ENCODE assay signal across 12 mouse cellular contexts in the genomic region with DNA sequence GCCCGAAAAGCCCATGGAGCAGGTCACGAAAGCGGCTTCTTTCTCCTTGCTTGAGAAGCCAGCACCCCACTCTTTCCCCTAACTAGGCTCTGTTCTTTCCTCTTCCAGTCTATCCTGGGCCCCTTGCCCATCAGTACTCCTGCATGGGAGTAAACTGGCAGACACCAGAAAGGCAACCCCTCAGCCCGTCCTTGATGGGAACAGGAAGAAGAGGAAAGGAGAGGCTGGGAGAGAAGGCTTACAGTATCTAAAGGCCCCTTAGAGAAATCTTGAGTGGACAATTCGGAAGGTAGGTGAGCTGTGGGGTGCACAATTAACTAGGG. TPM values are rescaled to one million over a fixed set of nuclear protein-coding genes. Genes with fewer than 3 reads are reported as not detected.
DNase-seq lines count a peak whose midpoint lies in the region; ATAC-seq and TF ChIP-seq lines count a peak whose summit lies in the region.
"Had no signal": no experiment of that assay in that cellular context is flagged by ENCODE, and none has a peak within 500 bp of the region (broad histone marks: within the 10 kb centered on the region; RNA-seq: fewer than 3 reads in every experiment).

No protein-coding gene starts in this region.

- H3K27me3 ChIP-seq in heart, embryonic 14.5 days (ENCODE audit: control insufficient read depth, insufficient read depth, low read length), result peaks cover 76% of the 10 kb centered on the region
- peaks cover 99% of the 10 kb centered on the region for H3K27me3 ChIP-seq in midbrain, embryonic 10.5 days (ENCODE audit: low read depth, poor library complexity, severe bottlenecking)
- H3K27me3 ChIP-seq in midbrain, embryonic 14.5 days (ENCODE audit: control insufficient read depth, insufficient read depth, low read length), result peaks cover 55% of the 10 kb centered on the region
- peaks cover 23% of the 10 kb centered on the region for H3K27me3 ChIP-seq in forebrain, embryonic 16.5 days (replicated peaks; ENCODE audit: control insufficient read depth, insufficient read depth, low read length)
- peaks cover 62% of the 10 kb centered on the region for H3K27me3 ChIP-seq in stomach, embryonic 15.5 days (replicated peaks)
- H3K27me3 ChIP-seq in thymus, adult 2 months (ENCODE audit: control insufficient read depth, insufficient read depth, low read length), result peaks cover 30% of the 10 kb centered on the region

- DNase-seq in heart, postnatal 25 days (ENCODE audit: low spot score), result no peak
- DNase-seq in midbrain, embryonic 10.5 days (ENCODE audit: low spot score), result no peak
- no peak for DNase-seq in midbrain, embryonic 14.5 days
- DNase-seq in thymus, adult 2 months, result no peak
- DNase-seq in layer of hippocampus, postnatal 14 days (ENCODE audit: low spot score in 2 of 2), result no peak
- DNase-seq: gastrocnemius, adult 2 months; thymus, adult 18-20 months had no signal

- peak overlapping the region; percentile 47; the same call in 1 of the 2 replicates for H3K4me2 ChIP-seq in heart, embryonic 14.5 days (ENCODE audit: low read length)
- H3K4me2 ChIP-seq in midbrain, embryonic 14.5 days (ENCODE audit: low read length), result no peak overlapping the region
- H3K4me2 ChIP-seq in forebrain, embryonic 16.5 days (ENCODE audit: low read length), result no peak overlapping the region
- H3K4me2 ChIP-seq in stomach, embryonic 15.5 days, result peak overlapping the region; percentile 52

- 24% methylated on average over 5 of the region's 5 CpGs for WGBS in heart, embryonic 14.5 days
- 19% methylated on average over 5 of the region's 5 CpGs for WGBS in midbrain, embryonic 10.5 days
- 35% methylated on average over 5 of the region's 5 CpGs for WGBS in midbrain, embryonic 14.5 days
- 41% methylated on average over 5 of the region's 5 CpGs for WGBS in forebrain, embryonic 16.5 days
- 25% methylated on average over 5 of the region's 5 CpGs for WGBS in stomach, embryonic 15.5 days
- WGBS in thymus, adult 2 months, result 31% methylated on average over 5 of the region's 5 CpGs

- H3K4me1 ChIP-seq in heart, embryonic 14.5 days (ENCODE audit: control insufficient read depth in 2 of 2, insufficient read depth in 2 of 2, low read length in 2 of 2), result peaks cover 2 to 33% of the 10 kb centered on the region in 2 experiments; a peak in 3 of 4 replicates
- peaks cover 78% of the 10 kb centered on the region for H3K4me1 ChIP-seq in midbrain, embryonic 10.5 days
- H3K4me1 ChIP-seq in midbrain, embryonic 14.5 days (ENCODE audit: control insufficient read depth, insufficient read depth, low read length), result peaks cover 25% of the 10 kb centered on the region
- H3K4me1 ChIP-seq in forebrain, embryonic 16.5 days (replicated peaks; ENCODE audit: control insufficient read depth, insufficient read depth, low read length), result peaks cover 50% of the 10 kb centered on the region
- H3K4me1 ChIP-seq in stomach, embryonic 15.5 days, result peaks cover 38% of the 10 kb centered on the region
- H3K4me1 ChIP-seq in thymus, adult 2 months (replicated peaks; ENCODE audit: control insufficient read depth, insufficient read depth, low read length), result peaks cover 27% of the 10 kb centered on the region

- TF ChIP-seq POLR2A in thymus, adult 2 months (IDR thresholded peaks at IDR 0.05; ENCODE audit: control insufficient read depth, extremely low read depth, insufficient read depth, low read length, poor library complexity), result no peak

- no peak overlapping the region for H3K9ac ChIP-seq in heart, embryonic 14.5 days (ENCODE audit: low read length)
- no peak overlapping the region for H3K9ac ChIP-seq in midbrain, embryonic 14.5 days (replicated peaks; ENCODE audit: low read length)
- peak overlapping the region; percentile 29; the same call in 1 of the 2 replicates for H3K9ac ChIP-seq in forebrain, embryonic 16.5 days (replicated peaks; ENCODE audit: low read depth, low read length)
- no peak overlapping the region for H3K9ac ChIP-seq in stomach, embryonic 15.5 days

- no peaks in the 10 kb centered on the region for H3K36me3 ChIP-seq in heart, embryonic 14.5 days (ENCODE audit: control insufficient read depth, insufficient read depth, low read length)
- H3K36me3 ChIP-seq in midbrain, embryonic 10.5 days, result peaks cover 4% of the 10 kb centered on the region; the same call in 1 of the 2 replicates
- H3K36me3 ChIP-seq in midbrain, embryonic 14.5 days (ENCODE audit: control insufficient read depth, insufficient read depth, low read length), result peaks cover 45% of the 10 kb centered on the region
- peaks cover 4% of the 10 kb centered on the region for H3K36me3 ChIP-seq in forebrain, embryonic 16.5 days (ENCODE audit: control insufficient read depth, insufficient read depth)
- no peaks in the 10 kb centered on the region for H3K36me3 ChIP-seq in stomach, embryonic 15.5 days
- no peaks in the 10 kb centered on the region for H3K36me3 ChIP-seq in thymus, adult 2 months (ENCODE audit: control insufficient read depth, insufficient read depth, low read length)

- no peaks in the 10 kb centered on the region for H3K9me3 ChIP-seq in heart, embryonic 14.5 days (ENCODE audit: control insufficient read depth, low read length)
- H3K9me3 ChIP-seq in midbrain, embryonic 10.5 days (replicated peaks), result no peaks in the 10 kb centered on the region
- no peaks in the 10 kb centered on the region for H3K9me3 ChIP-seq in midbrain, embryonic 14.5 days (ENCODE audit: control insufficient read depth, low read length)
- H3K9me3 ChIP-seq in forebrain, embryonic 16.5 days (ENCODE audit: control insufficient read depth, low read length), result no peaks in the 10 kb centered on the region
- no peaks in the 10 kb centered on the region for H3K9me3 ChIP-seq in stomach, embryonic 15.5 days

- intact Hi-C loops in heart, postnatal 25 days (cut with DNase I), result no loop called here

- TF ChIP-seq CTCF in thymus, adult 2 months (IDR thresholded peaks at IDR 0.05; ENCODE audit: borderline replicate concordance, control insufficient read depth, extremely low read depth, insufficient read depth, low read length, poor library complexity), result no peak

- no peak overlapping the region for H3K27ac ChIP-seq in heart, embryonic 14.5 days (replicated peaks in 1 of 2; ENCODE audit: control insufficient read depth in 1 of 2, insufficient read depth in 1 of 2, low read depth in 2 of 2, low read length in 2 of 2)
- H3K27ac ChIP-seq in midbrain, embryonic 10.5 days (replicated peaks), result no peak overlapping the region
- no peak overlapping the region for H3K27ac ChIP-seq in midbrain, embryonic 14.5 days (replicated peaks; ENCODE audit: low read depth, low read length)
- H3K27ac ChIP-seq in forebrain, embryonic 16.5 days (ENCODE audit: low read length), result no peak overlapping the region
- no peak overlapping the region for H3K27ac ChIP-seq in stomach, embryonic 15.5 days
- no peak overlapping the region for H3K27ac ChIP-seq in thymus, adult 2 months (ENCODE audit: control insufficient read depth, insufficient read depth, low read length)
- H3K27ac ChIP-seq: gastrocnemius, adult 2 months had no signal

- no peak for ATAC-seq in heart, embryonic 14.5 days (ENCODE audit: insufficient number of reproducible peaks, insufficient read depth, low FRiP score, low read depth)
- no peak for ATAC-seq in midbrain, embryonic 14.5 days (ENCODE audit: low FRiP score, low TSS enrichment)
- no peak for ATAC-seq in forebrain, embryonic 16.5 days
- no peak for ATAC-seq in stomach, embryonic 15.5 days (ENCODE audit: insufficient read depth, low FRiP score, low read depth)
- ATAC-seq: CD4-positive, CD25-positive, alpha-beta regulatory T cell, adult 4 months had no signal

- H3K4me3 ChIP-seq in heart, embryonic 14.5 days (ENCODE audit: control insufficient read depth in 1 of 2, insufficient read depth in 1 of 2, low read depth in 1 of 2, low read length in 2 of 2), result no peak overlapping the region
- H3K4me3 ChIP-seq in midbrain, embryonic 10.5 days, result peak overlapping the region; percentile 42
- H3K4me3 ChIP-seq in midbrain, embryonic 14.5 days (replicated peaks; ENCODE audit: low read depth, low read length), result no peak overlapping the region
- no peak overlapping the region for H3K4me3 ChIP-seq in forebrain, embryonic 16.5 days (replicated peaks; ENCODE audit: low read length)
- peak overlapping the region; percentile 34; the same call in 1 of the 2 replicates for H3K4me3 ChIP-seq in stomach, embryonic 15.5 days (replicated peaks)
- no peak overlapping the region for H3K4me3 ChIP-seq in thymus, adult 2 months (ENCODE audit: control insufficient read depth, insufficient read depth, low read length)

RNA-seq across cellular contexts. Expression of a gene that starts 35.1 kb away (rescaled TPM):
- polyA plus RNA-seq in heart, embryonic 14.5 days (2014; fragmentation: Nextera tagmentation; extraction: Ambion mirVana), result 0.19 TPM in 1 of 2 replicates, not detected in the other
- total RNA-seq in heart, postnatal 25 days (2021), result not detected
- 0.25 and 0.28 TPM in 2 replicates for polyA plus RNA-seq in midbrain, embryonic 10.5 days (2016; fragmentation: Nextera tagmentation; extraction: Ambion mirVana)
- 0.51 TPM in 1 of 2 replicates, not detected in the other for polyA plus RNA-seq in midbrain, embryonic 14.5 days (2014; fragmentation: Nextera tagmentation; extraction: Ambion mirVana)
- 0.29 and 1.2 TPM in 2 replicates for polyA plus RNA-seq in forebrain, embryonic 16.5 days (2015; fragmentation: Nextera tagmentation; extraction: Ambion mirVana)
- polyA plus RNA-seq in stomach, embryonic 15.5 days (2015; fragmentation: Nextera tagmentation; extraction: Ambion mirVana), result 0.71 and 0.89 TPM in 2 replicates
- not detected in 2 replicates for polyA plus RNA-seq in thymus, adult 2 months (2012; rRNA removed)
- total RNA-seq in layer of hippocampus, postnatal 14 days (2021), result not detected
- total RNA-seq: gastrocnemius, adult 2 months; layer of hippocampus, postnatal 36 days had no signal
- polyA plus RNA-seq: CD4-positive, CD25-positive, alpha-beta regulatory T cell, adult 4 months had no signal

RNA-seq across cellular contexts. Expression of a gene that starts 40.7 kb away (rescaled TPM):
- 0.22 TPM in 1 of 2 replicates, not detected in the other for polyA plus RNA-seq in heart, embryonic 14.5 days (2014; fragmentation: Nextera tagmentation; extraction: Ambion mirVana)
- total RNA-seq in heart, postnatal 25 days (2021), result under 1 TPM; 0.20 to 0.47 TPM
- polyA plus RNA-seq in midbrain, embryonic 10.5 days (2016; fragmentation: Nextera tagmentation; extraction: Ambion mirVana), result 0.89 and 1.6 TPM in 2 replicates
- polyA plus RNA-seq in midbrain, embryonic 14.5 days (2014; fragmentation: Nextera tagmentation; extraction: Ambion mirVana), result 9.6 and 15.1 TPM in 2 replicates
- 7.0 and 9.9 TPM in 2 replicates for polyA plus RNA-seq in forebrain, embryonic 16.5 days (2015; fragmentation: Nextera tagmentation; extraction: Ambion mirVana)
- 0.33 and 0.44 TPM in 2 replicates for polyA plus RNA-seq in stomach, embryonic 15.5 days (2015; fragmentation: Nextera tagmentation; extraction: Ambion mirVana)
- 0.32 and 0.55 TPM in 2 replicates for polyA plus RNA-seq in thymus, adult 2 months (2012; rRNA removed)
- total RNA-seq in layer of hippocampus, postnatal 14 days (2021), result 100 to 1,000 TPM; 309 to 331 TPM
- polyA plus RNA-seq: CD4-positive, CD25-positive, alpha-beta regulatory T cell, adult 4 months had no signal

Comparison
In these comparisons a context has a peak if more than half of its experiments do, and no peak if none do; other contexts are left out.
1. H3K4me3 ChIP-seq: peak in midbrain, embryonic 10.5 days (single experiment) and stomach, embryonic 15.5 days (single experiment); none in heart, embryonic 14.5 days (0 of 2), midbrain, embryonic 14.5 days (single experiment), forebrain, embryonic 16.5 days (single experiment) and thymus, adult 2 months (single experiment).
2. H3K4me2 ChIP-seq: peak in heart, embryonic 14.5 days (single experiment) and stomach, embryonic 15.5 days (single experiment); none in midbrain, embryonic 14.5 days (single experiment) and forebrain, embryonic 16.5 days (single experiment).